15 mouse cellular contexts compared by ENCODE assay signal in the genomic region with DNA sequence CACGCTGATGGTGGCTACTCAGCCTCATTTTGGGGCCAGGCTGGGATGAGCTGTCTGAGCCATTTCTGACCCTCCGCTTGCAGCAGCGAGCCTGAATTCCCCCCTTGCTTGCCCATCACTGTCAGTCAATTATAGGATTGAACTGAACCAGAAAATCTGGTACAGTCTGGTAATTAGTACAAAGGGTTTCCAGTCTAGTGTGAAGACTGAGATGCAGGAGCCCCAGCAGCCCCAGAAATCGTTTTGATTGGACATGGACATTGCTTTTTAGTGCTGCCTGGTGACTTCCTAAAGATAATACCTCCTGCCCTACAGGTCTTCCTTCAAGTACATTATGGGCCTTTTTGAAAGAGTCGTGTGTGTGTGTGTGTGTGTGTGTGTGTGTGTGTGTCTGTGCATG.
DNase-seq lines count a peak whose midpoint lies in the region; ATAC-seq and TF ChIP-seq lines count a peak whose summit lies in the region.
"Had no signal": no experiment of that assay in that cellular context is flagged by ENCODE, and none has a peak within 500 bp of the region (broad histone marks: within the 10 kb centered on the region; RNA-seq: fewer than 3 reads in every experiment).

No protein-coding gene starts in this region.

- peak overlapping the region; percentile 39 for H3K9ac ChIP-seq in forebrain, embryonic 12.5 days
- H3K9ac ChIP-seq in hindbrain, embryonic 16.5 days (ENCODE audit: low read depth, low read length) = no peak overlapping the region; the same call in 1 of the 2 replicates
- no peak overlapping the region; the same call in 1 of the 2 replicates for H3K9ac ChIP-seq in neural tube, embryonic 11.5 days (ENCODE audit: low read length)
- H3K9ac ChIP-seq: liver, embryonic 15.5 days had no signal

- no peaks in the 10 kb centered on the region for H3K9me3 ChIP-seq in forebrain, embryonic 12.5 days
- H3K9me3 ChIP-seq in hindbrain, embryonic 16.5 days (ENCODE audit: control insufficient read depth, low read length) = no peaks in the 10 kb centered on the region
- no peaks in the 10 kb centered on the region for H3K9me3 ChIP-seq in neural tube, embryonic 11.5 days (ENCODE audit: control insufficient read depth, low read length)
- H3K9me3 ChIP-seq: liver, embryonic 15.5 days had no signal

- peak; percentile 74 for ATAC-seq in forebrain, embryonic 12.5 days (ENCODE audit: low FRiP score)
- peak; percentile 70 for ATAC-seq in hindbrain, embryonic 16.5 days
- ATAC-seq in neural tube, embryonic 11.5 days (ENCODE audit: insufficient read depth, low FRiP score, low TSS enrichment) = peak; percentile 53; the same call in 1 of the 2 replicates
- ATAC-seq: intestine, postnatal 0 days had no signal

- H3K27ac ChIP-seq in cortical plate, adult 2 months (ENCODE audit: insufficient read depth, low read length) = peak overlapping the region; percentile 10; the same call in 1 of the 2 replicates
- H3K27ac ChIP-seq in forebrain, embryonic 12.5 days = peak overlapping the region; percentile 87
- peak overlapping the region; percentile 3; the same call in 1 of the 2 replicates for H3K27ac ChIP-seq in hindbrain, embryonic 16.5 days (ENCODE audit: low read depth, low read length)
- no peak overlapping the region for H3K27ac ChIP-seq in neural tube, embryonic 11.5 days (ENCODE audit: low read depth, low read length)
- H3K27ac ChIP-seq: liver, embryonic 15.5 days had no signal

- no peaks in the 10 kb centered on the region for H3K27me3 ChIP-seq in forebrain, embryonic 12.5 days
- H3K27me3 ChIP-seq in hindbrain, embryonic 16.5 days (replicated peaks; ENCODE audit: control insufficient read depth, insufficient read depth, low read length) = no peaks in the 10 kb centered on the region; the same call in 1 of the 2 replicates
- no peaks in the 10 kb centered on the region for H3K27me3 ChIP-seq in neural tube, embryonic 11.5 days (ENCODE audit: control insufficient read depth, insufficient read depth, low read length)
- H3K27me3 ChIP-seq: liver, embryonic 15.5 days; megakaryocyte, embryonic 14.5 days had no signal

- H3K4me1 ChIP-seq in cortical plate, adult 2 months (ENCODE audit: control insufficient read depth, insufficient read depth, low read length) = 0 out of 2 replicates have a peak, but pooled peaks cover 2% of the 10 kb centered on the region
- peaks cover 50% of the 10 kb centered on the region for H3K4me1 ChIP-seq in forebrain, embryonic 12.5 days
- H3K4me1 ChIP-seq in hindbrain, embryonic 16.5 days (ENCODE audit: control insufficient read depth, insufficient read depth, low read depth, low read length) = no peaks in the 10 kb centered on the region
- peaks cover 14% of the 10 kb centered on the region for H3K4me1 ChIP-seq in neural tube, embryonic 11.5 days (ENCODE audit: control insufficient read depth, insufficient read depth, low read length)
- H3K4me1 ChIP-seq: liver, embryonic 15.5 days; megakaryocyte, embryonic 14.5 days had no signal

- H3K36me3 ChIP-seq in forebrain, embryonic 12.5 days (replicated peaks) = no peaks in the 10 kb centered on the region
- no peaks in the 10 kb centered on the region for H3K36me3 ChIP-seq in hindbrain, embryonic 16.5 days (ENCODE audit: control insufficient read depth, insufficient read depth, low read length)
- H3K36me3 ChIP-seq in neural tube, embryonic 11.5 days (ENCODE audit: control insufficient read depth, insufficient read depth, low read length) = no peaks in the 10 kb centered on the region
- H3K36me3 ChIP-seq: G1E; liver, embryonic 15.5 days had no signal

- DNase-seq in neural tube, embryonic 11.5 days (ENCODE audit: low spot score) = peak; percentile 53
- DNase-seq in lung, adult 18-20 months = no peak
- DNase-seq in adrenal gland, adult 8-10 months = no peak
- DNase-seq in adipocyte (ENCODE audit: low spot score) = no peak
- no peak for DNase-seq in cerebellum, adult 9-10 months
- DNase-seq: B cell, adult 2 months; cerebellum, postnatal 14 days; left cerebral cortex, postnatal 4 days had no signal

- TF ChIP-seq POLR2A in cortical plate, adult 2 months (IDR thresholded peaks at IDR 0.05; ENCODE audit: extremely low read depth, insufficient read depth, low read length) = no peak

- TF ChIP-seq CTCF in cortical plate, adult 2 months (IDR thresholded peaks at IDR 0.05; ENCODE audit: extremely low read depth, insufficient read depth, low read length) = no peak

- H3K4me3 ChIP-seq in cortical plate, adult 2 months (ENCODE audit: insufficient read depth, low read length) = no peak overlapping the region
- peak overlapping the region; percentile 35 for H3K4me3 ChIP-seq in forebrain, embryonic 12.5 days (replicated peaks)
- H3K4me3 ChIP-seq in hindbrain, embryonic 16.5 days (ENCODE audit: low read length) = peak overlapping the region; percentile 15
- H3K4me3 ChIP-seq in neural tube, embryonic 11.5 days (ENCODE audit: low read depth, low read length) = peak overlapping the region; percentile 28
- H3K4me3 ChIP-seq: liver, embryonic 15.5 days; megakaryocyte, embryonic 14.5 days had no signal

- peak overlapping the region; percentile 52 for H3K4me2 ChIP-seq in forebrain, embryonic 12.5 days
- peak overlapping the region; percentile 24; the same call in 1 of the 2 replicates for H3K4me2 ChIP-seq in hindbrain, embryonic 16.5 days (ENCODE audit: low read length)
- peak overlapping the region; percentile 38 for H3K4me2 ChIP-seq in neural tube, embryonic 11.5 days (ENCODE audit: low read depth)
- H3K4me2 ChIP-seq: liver, embryonic 15.5 days had no signal

- WGBS in forebrain, embryonic 12.5 days = 6% methylated on average over 5 of the region's 5 CpGs
- WGBS in hindbrain, embryonic 16.5 days = 16% methylated on average over 5 of the region's 5 CpGs
- 15% methylated on average over 5 of the region's 5 CpGs for WGBS in neural tube, embryonic 11.5 days
